Mouse (Mus musculus): ENCODE measurements at regions not wholly inside any gene's neighbourhood (a gene's known extent, or its start where the extent isn't known, plus 50 kb on each side); places are given as distances from the start of the nearest gene placed in this dataset.

DNA sequence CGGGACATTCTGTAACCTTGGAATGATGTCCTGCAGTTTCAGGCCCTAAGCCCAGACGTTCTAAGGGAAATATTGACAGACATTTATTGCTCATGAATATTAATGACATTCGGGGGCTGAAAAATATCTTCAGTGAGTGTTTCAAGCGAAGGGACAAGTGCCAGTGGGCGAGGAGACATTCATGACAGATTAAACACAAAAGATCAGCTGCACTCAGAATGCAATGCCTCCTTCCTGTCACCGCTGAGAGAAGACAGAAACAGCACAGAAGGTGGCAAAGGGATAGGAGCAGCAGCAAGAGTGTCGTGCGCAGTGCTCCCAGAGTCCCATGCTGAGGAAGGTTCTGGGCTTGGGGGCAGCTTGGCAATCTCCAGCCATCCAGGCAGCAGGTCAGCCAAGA, 85.1 kb upstream of the Otos start:
- TF ChIP-seq POLR2A (IDR thresholded peaks at IDR 0.05; ENCODE audit: low read depth, low read length) (no peak), CTCF (IDR thresholded peaks at IDR 0.05; ENCODE audit: extremely low read depth, insufficient read depth, insufficient read length, insufficient replicate concordance) (no peak)
